Mouse (Mus musculus): ENCODE results near the gene Klhl22. TPM values are rescaled to one million over a fixed set of nuclear protein-coding genes. Genes with fewer than 3 reads are reported as not detected.
A peak's percentile ranks its signal among the peaks of the same experiment; 100 is the strongest.

The Klhl22 gene
- polyA plus RNA-seq, 1 experiment from 2014 or later, result 68.9 TPM

DNA sequence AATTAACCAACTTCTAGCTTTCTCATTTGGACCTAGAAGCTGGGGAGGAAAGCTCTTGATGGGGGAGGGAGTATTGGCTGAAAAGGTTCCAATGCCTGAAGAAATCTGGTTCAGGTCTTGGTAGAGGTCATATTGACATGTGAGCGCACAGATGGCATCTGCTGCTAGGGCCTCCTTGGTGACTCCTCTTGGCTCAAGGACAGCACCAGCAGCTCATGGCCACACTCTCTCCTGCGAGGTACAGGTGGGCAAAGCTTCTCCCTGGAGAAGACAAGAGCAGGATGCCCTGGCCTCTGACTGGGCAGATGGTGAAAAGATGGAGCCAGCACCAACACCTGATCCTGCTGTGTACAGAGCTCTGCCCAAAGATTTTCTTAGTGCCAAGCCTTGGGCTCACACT lies 67.1 kb downstream of the Klhl22 start:
- no peak overlapping the region for H3K4me2 ChIP-seq (replicated peaks)
- H3K27me3 ChIP-seq, result peaks cover 29% of the 10 kb centered on the region
- ATAC-seq, result no peak
- H3K9ac ChIP-seq (replicated peaks), result no peak overlapping the region
- H3K4me1 ChIP-seq (replicated peaks), result peaks cover 4% of the 10 kb centered on the region; the same call in 1 of the 2 replicates
- H3K36me3 ChIP-seq, result no peaks in the 10 kb centered on the region
- 86% methylated on average over 2 of the region's 2 CpGs for WGBS
- no peak overlapping the region for H3K4me3 ChIP-seq (replicated peaks)
- no peaks in the 10 kb centered on the region for H3K9me3 ChIP-seq
- H3K27ac ChIP-seq, result no peak overlapping the region

DNA sequence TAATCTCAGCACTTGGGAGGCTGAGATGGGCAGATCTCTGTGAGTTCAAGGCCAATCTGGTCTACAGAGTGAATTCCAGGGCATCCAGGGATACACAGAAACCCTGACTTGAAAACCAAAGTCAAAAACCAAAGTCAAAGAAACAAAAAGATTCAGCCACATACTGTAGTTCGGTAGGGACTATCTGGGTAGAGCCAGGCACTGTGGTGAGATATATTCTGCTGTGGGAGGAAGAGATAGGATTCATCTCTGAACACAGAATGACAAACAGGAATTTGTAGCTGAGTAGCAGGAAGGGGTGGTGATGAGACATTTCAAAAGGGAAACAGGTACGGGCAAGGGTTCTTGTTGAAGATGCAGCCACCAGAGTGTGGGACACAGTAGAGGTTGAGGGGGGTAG lies 68.8 kb downstream of the Klhl22 start:
- H3K4me3 ChIP-seq (replicated peaks), result no peak overlapping the region
- H3K4me1 ChIP-seq (replicated peaks), result peaks cover 15% of the 10 kb centered on the region
- H3K4me2 ChIP-seq (replicated peaks), result no peak overlapping the region
- 95% methylated on average over 2 of the region's 2 CpGs for WGBS
- H3K36me3 ChIP-seq, result no peaks in the 10 kb centered on the region
- no peak for ATAC-seq
- H3K9ac ChIP-seq (replicated peaks), result no peak overlapping the region
- H3K9me3 ChIP-seq, result no peaks in the 10 kb centered on the region
- H3K27ac ChIP-seq, result no peak overlapping the region
- H3K27me3 ChIP-seq, result peaks cover 41% of the 10 kb centered on the region

DNA sequence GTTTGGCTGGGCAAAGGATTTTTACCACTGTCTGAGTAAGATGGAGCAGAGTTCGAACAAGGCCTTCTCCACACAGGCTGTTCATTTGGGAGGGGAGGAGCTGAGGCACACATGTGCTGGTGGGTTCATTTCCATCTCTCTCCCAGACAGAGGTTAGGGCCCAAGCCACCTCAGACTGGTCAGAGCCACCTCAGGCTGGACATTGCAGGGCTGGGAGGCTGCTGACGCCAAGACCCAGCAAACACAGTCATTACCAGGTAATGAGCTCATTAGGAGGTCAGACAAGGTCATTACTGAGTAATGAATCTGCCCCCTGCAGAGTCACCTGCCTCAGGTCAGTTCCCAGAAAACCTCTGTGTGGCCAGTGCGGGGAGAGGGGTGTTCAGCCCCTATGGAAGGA lies 69.4 kb downstream of the Klhl22 start:
- H3K4me3 ChIP-seq (replicated peaks), result no peak overlapping the region
- 76% methylated on average over 3 of the region's 3 CpGs for WGBS
- H3K9ac ChIP-seq (replicated peaks), result no peak overlapping the region
- H3K27ac ChIP-seq, result no peak overlapping the region
- H3K36me3 ChIP-seq, result no peaks in the 10 kb centered on the region
- peaks cover 48% of the 10 kb centered on the region for H3K27me3 ChIP-seq
- no peak overlapping the region for H3K4me2 ChIP-seq (replicated peaks)
- H3K9me3 ChIP-seq, result no peaks in the 10 kb centered on the region
- H3K4me1 ChIP-seq (replicated peaks), result peaks cover 17% of the 10 kb centered on the region
- ATAC-seq, result no peak

DNA sequence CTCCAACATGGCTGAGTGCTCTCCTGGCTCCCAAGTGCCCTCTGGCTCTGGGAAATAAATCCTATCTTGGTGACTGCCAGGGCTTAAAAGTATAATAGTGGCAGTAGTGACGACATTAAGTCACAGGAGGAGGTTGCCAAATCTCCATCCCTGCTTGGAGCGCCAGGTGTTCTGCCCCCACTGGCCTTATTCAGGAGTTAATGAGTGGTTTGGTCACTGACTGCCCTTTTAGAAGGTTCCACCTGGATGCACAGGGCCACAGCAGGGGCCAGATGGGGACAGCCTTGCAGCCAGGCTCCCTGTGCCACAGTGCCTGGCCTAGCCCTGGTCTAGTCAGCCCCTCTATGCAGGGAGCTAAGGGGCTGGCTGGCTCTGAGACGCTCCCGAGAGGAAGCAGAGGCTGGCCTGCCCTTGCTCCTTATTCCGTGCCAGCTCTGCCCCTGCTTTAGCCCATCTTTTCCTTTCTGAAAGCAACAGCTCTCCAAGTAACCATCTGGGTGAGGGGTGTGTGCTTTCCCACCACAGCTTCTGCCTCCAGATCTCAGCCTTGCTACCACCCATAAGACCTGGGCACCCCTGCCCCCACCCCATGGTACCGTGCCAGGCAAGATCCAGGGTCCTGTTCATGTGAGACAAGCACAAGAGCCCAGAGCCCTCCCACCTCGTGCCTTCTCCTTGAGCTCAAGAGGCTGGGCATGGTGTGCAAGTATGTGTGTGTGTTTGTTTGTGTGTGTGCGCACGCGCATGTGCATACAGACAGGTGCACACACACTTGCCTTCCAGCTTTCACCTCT lies 71.2 kb downstream of the Klhl22 start:
- no peaks in the 10 kb centered on the region for H3K36me3 ChIP-seq
- no peak overlapping the region for H3K4me2 ChIP-seq (replicated peaks)
- no peak overlapping the region for H3K27ac ChIP-seq
- peaks cover 62% of the 10 kb centered on the region for H3K27me3 ChIP-seq
- H3K9me3 ChIP-seq, result no peaks in the 10 kb centered on the region
- H3K4me3 ChIP-seq (replicated peaks), result no peak overlapping the region
- peaks cover 29% of the 10 kb centered on the region for H3K4me1 ChIP-seq (replicated peaks)
- 50% methylated on average over 10 of the region's 10 CpGs for WGBS
- no peak overlapping the region; the same call in 1 of the 2 replicates for H3K9ac ChIP-seq (replicated peaks)
- no peak for ATAC-seq

DNA sequence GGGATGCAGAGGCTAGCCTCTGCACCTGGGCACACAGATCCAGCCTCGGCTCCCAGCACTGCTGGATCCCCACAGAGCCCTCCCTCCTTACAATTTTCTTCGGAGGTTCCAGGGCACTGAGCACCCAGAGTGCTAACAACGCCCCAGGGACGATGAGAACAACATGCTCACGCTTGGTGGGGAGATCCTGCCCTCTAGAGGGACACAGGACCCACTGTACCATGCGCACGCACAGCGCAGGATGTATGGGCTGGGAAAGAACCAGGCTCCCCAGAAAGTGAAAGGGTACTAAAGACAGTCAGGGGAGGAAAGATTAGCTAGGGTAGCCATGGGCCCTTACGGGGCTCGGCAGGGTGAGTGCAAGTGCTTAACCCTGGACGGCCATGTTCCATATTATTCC lies 72.4 kb downstream of the Klhl22 start:
- peaks cover 29% of the 10 kb centered on the region for H3K4me1 ChIP-seq (replicated peaks)
- H3K4me3 ChIP-seq (replicated peaks), result no peak overlapping the region
- ATAC-seq, result no peak
- H3K36me3 ChIP-seq, result no peaks in the 10 kb centered on the region
- WGBS, result 10% methylated on average over 11 of the region's 11 CpGs
- no peak overlapping the region for H3K9ac ChIP-seq (replicated peaks)
- no peaks in the 10 kb centered on the region for H3K9me3 ChIP-seq
- H3K4me2 ChIP-seq (replicated peaks), result no peak overlapping the region
- H3K27me3 ChIP-seq, result peaks cover 74% of the 10 kb centered on the region
- H3K27ac ChIP-seq, result no peak overlapping the region

DNA sequence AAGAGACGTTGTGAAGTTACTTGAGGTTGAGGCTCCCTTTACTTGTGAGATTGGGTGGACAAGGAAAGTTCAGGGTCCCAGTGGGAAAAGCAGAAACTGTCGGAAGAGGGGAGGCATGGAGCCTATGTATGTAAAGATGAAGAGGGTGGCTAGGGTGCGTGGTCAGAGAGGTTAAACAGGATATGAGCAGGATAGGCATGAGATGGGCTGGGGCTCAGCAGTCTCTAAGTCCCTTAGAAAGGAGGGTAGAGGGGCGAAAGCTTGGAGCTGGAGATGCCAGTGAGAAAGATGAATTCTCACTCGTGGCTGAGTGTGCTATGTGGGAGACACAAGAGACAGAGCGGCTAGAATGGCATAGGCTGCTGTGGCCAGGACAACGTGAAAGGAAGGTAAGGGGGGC lies 73.4 kb downstream of the Klhl22 start, which contains the start of gene B830017H08Rik:
Gene B830017H08Rik (plus strand): TSS at position 301 of the 400 bp plus-strand sequence.
- Histone ChIP-seq H3K27ac (peak within 1 kb of the TSS; percentile 87), H3K4me2 (replicated peaks) (peak within 1 kb of the TSS; percentile 85), H3K36me3 (peaks cover 2% of the 10 kb centered on the region; the same call in 1 of the 2 replicates), H3K4me3 (replicated peaks) (peak within 1 kb of the TSS; percentile 58), H3K27me3 (peaks cover 85% of the 10 kb centered on the region), H3K9me3 (no peaks in the 10 kb centered on the region), H3K9ac (replicated peaks) (peak within 1 kb of the TSS; percentile 82), H3K4me1 (replicated peaks) (peaks cover 29% of the 10 kb centered on the region)
- ATAC-seq, result no peak
- WGBS, result 21% methylated on average over 7 of the region's 7 CpGs

DNA sequence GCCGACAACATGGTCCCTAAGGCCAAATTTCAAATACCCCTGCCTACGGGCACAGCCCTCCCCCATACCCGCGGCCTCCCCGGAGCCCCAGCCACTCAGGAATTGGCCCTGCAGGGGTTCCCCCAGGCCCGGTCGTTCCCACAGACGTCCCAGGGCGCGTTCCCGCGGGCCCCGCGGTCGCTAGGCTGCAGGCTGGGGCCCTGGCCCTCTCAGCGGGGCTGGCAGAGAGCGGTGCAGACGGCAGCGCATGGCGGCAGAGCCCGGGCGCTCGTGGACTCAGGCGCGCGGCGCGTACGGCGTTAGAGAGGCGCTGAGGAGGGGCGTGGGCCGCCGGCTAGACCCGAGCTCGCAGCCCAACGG lies 73.9 kb downstream of the Klhl22 start:
- Histone ChIP-seq H3K36me3 (peaks cover 5% of the 10 kb centered on the region; the same call in 1 of the 2 replicates), H3K4me2 (replicated peaks) (peak overlapping the region; percentile 85), H3K9ac (replicated peaks) (peak overlapping the region; percentile 82), H3K4me1 (replicated peaks) (peaks cover 29% of the 10 kb centered on the region), H3K27me3 (peaks cover 85% of the 10 kb centered on the region), H3K9me3 (no peaks in the 10 kb centered on the region), H3K4me3 (replicated peaks) (peak overlapping the region; percentile 58), H3K27ac (peak overlapping the region; percentile 87)
- WGBS, result under 1% methylated on average over 36 of the region's 37 CpGs
- peak; percentile 76 for ATAC-seq

DNA sequence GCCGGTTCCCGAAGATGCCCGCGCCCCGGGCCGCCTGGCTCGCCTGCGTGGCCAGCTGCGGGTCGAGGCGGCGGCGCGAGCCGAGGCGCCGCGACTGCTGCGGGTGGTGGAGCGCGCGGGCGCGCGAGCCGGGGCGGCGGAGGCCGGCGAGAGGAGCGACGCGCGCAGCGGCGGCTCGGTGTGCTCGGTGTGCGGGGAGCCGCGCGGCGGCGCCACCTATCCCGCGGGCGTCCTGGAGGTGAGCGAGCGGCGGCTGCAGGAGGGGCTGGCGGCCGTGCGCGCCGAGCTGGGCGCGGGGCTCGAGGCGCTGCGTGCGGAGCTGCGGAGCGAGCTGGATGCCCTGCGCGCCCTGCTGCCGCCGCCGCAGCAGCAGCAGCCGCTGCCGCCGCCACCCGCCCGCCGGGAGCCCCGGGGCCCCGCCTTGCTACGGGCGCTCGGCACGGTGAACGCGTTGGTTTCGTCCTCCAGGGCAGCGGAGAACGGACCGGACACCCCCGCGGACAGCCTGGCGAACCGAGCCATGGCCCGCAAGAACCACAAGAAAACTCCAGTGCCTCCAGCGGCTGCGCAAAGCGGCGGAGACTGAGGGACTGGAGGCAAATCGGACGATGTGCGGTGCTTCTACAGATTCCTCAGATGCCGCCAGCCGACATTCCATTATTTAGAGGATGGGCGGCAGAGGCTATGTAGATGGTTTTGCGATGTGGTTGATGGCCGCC lies 74.4 kb downstream of the Klhl22 start:
- under 1% methylated on average over 96 of the region's 103 CpGs for WGBS
- Histone ChIP-seq H3K4me3 (replicated peaks) (peak overlapping the region; percentile 58), H3K4me2 (replicated peaks) (peak overlapping the region; percentile 85), H3K36me3 (peaks cover 11% of the 10 kb centered on the region; the same call in 1 of the 2 replicates), H3K27ac (peak overlapping the region; percentile 87), H3K27me3 (peaks cover 89% of the 10 kb centered on the region), H3K9ac (replicated peaks) (peak overlapping the region; percentile 82), H3K9me3 (no peaks in the 10 kb centered on the region), H3K4me1 (replicated peaks) (peaks cover 29% of the 10 kb centered on the region)
- ATAC-seq, result peak; percentile 81

DNA sequence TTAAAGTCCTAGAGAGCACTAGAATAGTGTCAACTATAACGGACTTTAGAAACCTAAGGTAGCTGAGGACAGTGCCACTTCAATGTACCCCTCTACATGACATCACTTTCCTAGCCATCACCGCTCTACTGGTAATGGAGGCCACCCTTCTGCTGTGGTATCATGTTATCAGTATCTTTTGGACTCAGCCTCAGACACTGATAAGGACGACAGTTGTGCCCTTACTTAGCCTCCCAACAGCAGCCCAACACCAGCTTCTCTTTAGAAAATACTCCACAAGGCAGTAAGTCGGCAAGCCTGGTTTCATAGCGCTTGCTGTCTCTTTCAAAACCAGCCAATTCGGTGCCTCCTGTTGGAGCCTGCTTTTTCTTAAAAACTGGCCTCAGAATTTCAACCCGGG lies 75.1 kb downstream of the Klhl22 start:
- WGBS, result 59% methylated on average over 7 of the region's 7 CpGs
- Histone ChIP-seq H3K27me3 (peaks cover 87% of the 10 kb centered on the region), H3K4me1 (replicated peaks) (peaks cover 29% of the 10 kb centered on the region), H3K9ac (replicated peaks) (peak overlapping the region; percentile 82), H3K9me3 (no peaks in the 10 kb centered on the region), H3K27ac (peak overlapping the region; percentile 87), H3K4me3 (replicated peaks) (peak overlapping the region; percentile 58), H3K4me2 (replicated peaks) (peak overlapping the region; percentile 85), H3K36me3 (peaks cover 12% of the 10 kb centered on the region; the same call in 1 of the 2 replicates)
- ATAC-seq, result peak; percentile 8; the same call in 1 of the 2 replicates

DNA sequence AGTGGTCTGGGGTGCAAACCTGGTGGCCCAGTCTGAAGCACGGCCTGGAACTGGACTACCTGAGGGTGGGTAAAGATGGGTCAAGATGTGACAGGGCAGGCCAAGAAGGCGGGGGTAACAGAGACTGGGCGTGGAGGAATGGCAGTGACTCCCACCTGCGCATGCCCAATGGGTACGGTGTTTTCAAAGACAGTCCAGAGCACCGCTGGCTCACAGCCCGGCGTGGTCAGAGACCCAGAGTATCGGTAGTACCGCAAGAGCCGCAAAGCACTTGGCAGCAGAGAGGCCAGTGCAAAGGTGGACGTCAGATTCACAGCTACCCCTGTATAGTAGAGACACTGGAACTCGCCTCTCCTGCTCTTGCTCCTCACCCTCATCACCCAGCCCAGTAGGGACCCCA lies 76.1 kb downstream of the Klhl22 start:
- Histone ChIP-seq H3K27ac (no peak overlapping the region), H3K27me3 (peaks cover 77% of the 10 kb centered on the region), H3K9me3 (no peaks in the 10 kb centered on the region), H3K4me2 (replicated peaks) (0 out of 2 replicates have a peak overlapping the region, but pooled peaks have one; percentile 3), H3K36me3 (peaks cover 21% of the 10 kb centered on the region), H3K4me1 (replicated peaks) (peaks cover 29% of the 10 kb centered on the region), H3K4me3 (replicated peaks) (no peak overlapping the region), H3K9ac (replicated peaks) (no peak overlapping the region)
- no peak for ATAC-seq
- WGBS, result 55% methylated on average over 13 of the region's 13 CpGs

DNA sequence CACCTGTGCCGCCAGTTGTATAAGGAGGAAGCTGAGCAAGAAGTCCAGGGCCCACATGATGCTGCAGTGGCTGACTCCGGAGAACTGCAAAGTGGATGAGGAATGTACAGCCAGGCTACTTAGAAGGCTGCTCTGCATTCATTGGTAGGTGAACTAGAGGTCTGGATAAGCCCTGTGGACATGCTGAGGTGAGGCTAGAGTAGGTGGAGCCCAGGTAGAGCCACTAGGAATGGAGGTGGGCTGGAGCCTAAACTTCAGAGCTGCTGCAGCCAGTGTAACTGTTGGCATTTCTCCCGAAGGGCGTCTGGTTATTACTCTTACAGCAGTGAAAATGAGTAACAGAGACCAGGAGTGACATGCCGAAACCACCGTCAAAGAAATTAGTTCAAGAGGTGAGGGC lies 78.6 kb downstream of the Klhl22 start, which contains the start of gene Car15:
Gene Car15 (minus strand): TSS at position 314 of the 400 bp plus-strand sequence.
- 86% methylated on average over 6 of the region's 6 CpGs for WGBS
- Histone ChIP-seq H3K9me3 (no peaks in the 10 kb centered on the region), H3K27me3 (peaks cover 52% of the 10 kb centered on the region), H3K4me2 (replicated peaks) (no peak within 1 kb of the TSS), H3K27ac (no peak within 1 kb of the TSS), H3K4me1 (replicated peaks) (peaks cover 16% of the 10 kb centered on the region), H3K36me3 (peaks cover 47% of the 10 kb centered on the region), H3K4me3 (replicated peaks) (no peak within 1 kb of the TSS), H3K9ac (replicated peaks) (no peak within 1 kb of the TSS)
- no peak for ATAC-seq

DNA sequence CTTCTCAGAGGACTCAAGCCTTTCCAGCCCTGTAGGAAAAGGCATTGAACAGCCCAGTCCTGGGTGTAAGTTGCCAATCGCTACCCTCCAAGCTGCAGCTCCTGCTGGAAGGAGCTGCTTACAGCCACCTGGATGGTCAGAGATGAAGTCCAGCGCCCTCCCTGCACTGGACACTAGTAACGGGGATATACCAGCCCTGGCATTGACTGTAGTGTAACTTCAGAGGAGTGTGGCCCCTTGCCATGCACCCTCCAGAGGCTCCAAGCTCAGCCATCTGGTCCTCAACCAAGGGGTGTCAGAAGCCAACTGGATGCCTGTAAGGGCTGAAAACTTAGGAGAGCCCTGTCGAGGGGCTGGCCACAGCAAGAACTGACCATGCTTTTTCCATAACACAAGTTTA lies 80.6 kb downstream of the Klhl22 start:
- no peak for ATAC-seq
- Histone ChIP-seq H3K9ac (replicated peaks) (no peak overlapping the region), H3K9me3 (no peaks in the 10 kb centered on the region), H3K36me3 (peaks cover 66% of the 10 kb centered on the region), H3K27me3 (peaks cover 32% of the 10 kb centered on the region), H3K4me3 (replicated peaks) (no peak overlapping the region), H3K4me2 (replicated peaks) (no peak overlapping the region), H3K4me1 (replicated peaks) (peaks cover 1% of the 10 kb centered on the region), H3K27ac (no peak overlapping the region)
- WGBS, result 88% methylated on average over 4 of the region's 4 CpGs
